Mouse (Mus musculus) G1E (cell line): Measurements from ENCODE around the gene Cd9. TPM values are rescaled to one million over a fixed set of nuclear protein-coding genes. Genes with fewer than 3 reads are reported as not detected.

ENCODE experiments used
- ATAC-seq: 2 replicates; pipeline ENCODE4 v1.8.0; 2016; ENCODE audit warnings: mild to moderate bottlenecking; ENCODE audit not compliant: insufficient number of reproducible peaks, poor library complexity, low FRiP score, severe bottlenecking; ENCODE audit errors: extremely low read depth
- DNase-seq: peaks from one replicate; pipeline ENCODE4 v3.0.0; 2012; ENCODE audit warnings: low spot score
- H3K27me3 ChIP-seq: 2 replicates; pipeline ENCODE4 v1.6.1; 2012; ENCODE audit warnings: mild to moderate bottlenecking, low read length, inconsistent platforms; ENCODE audit not compliant: insufficient read depth
- H3K36me3 ChIP-seq: replicated peaks from 2 replicates; pipeline ENCODE3; 2012; ENCODE audit warnings: mild to moderate bottlenecking, inconsistent platforms
- H3K4me1 ChIP-seq: 2 replicates; pipeline ENCODE4 v1.6.1; 2012; ENCODE audit warnings: low read depth, low read length, inconsistent platforms, mixed read lengths; ENCODE audit not compliant: insufficient read depth
- H3K4me3 ChIP-seq: 2 replicates; pipeline ENCODE4 v1.5.1; 2012; ENCODE audit warnings: low read depth, mild to moderate bottlenecking, inconsistent platforms, low read length, moderate library complexity, mixed read lengths
- H3K9me3 ChIP-seq: replicated peaks from 2 replicates; pipeline ENCODE4 v1.6.1; 2012; ENCODE audit warnings: inconsistent platforms
- CTCF ChIP-seq: IDR thresholded peaks from 2 replicates; pipeline ENCODE4 v1.5.1; 2012; ENCODE audit warnings: low read depth, low read length, inconsistent platforms, mixed read lengths
- GATA1 ChIP-seq: IDR thresholded peaks from 2 replicates; pipeline ENCODE4 v1.6.1; 2012; ENCODE audit warnings: borderline replicate concordance, low read length, inconsistent platforms, mixed read lengths
- GATA2 ChIP-seq: IDR thresholded peaks from 2 replicates; pipeline ENCODE4 v1.6.1; 2012; ENCODE audit warnings: low read depth, low read length, inconsistent platforms, borderline replicate concordance
- POLR2AphosphoS5 ChIP-seq: IDR thresholded peaks from 2 replicates; pipeline ENCODE4 v1.6.1; 2012; ENCODE audit warnings: low read depth, low read length, inconsistent platforms; ENCODE audit not compliant: insufficient replicate concordance
- TAL1 ChIP-seq: conservative IDR thresholded peaks from 2 replicates; pipeline ENCODE4 v1.6.1; 2012; ENCODE audit warnings: low read depth, low read length, inconsistent platforms, mixed read lengths
- polyA plus RNA-seq: library from polyadenylated mRNA; stranded (reverse); fragments of >175 nt; gene quantifications from 2 replicates; pipeline ENCODE4 v1.2.3, GENCODE M21; 2012
- total RNA-seq, 2 experiments: library from RNA; stranded (forward) in 1 of 2; stranded (reverse) in 1 of 2; fragments of 200-1000 nt in 1 of 2; fragments of >200 nt in 1 of 2; fragmentation: Nextera tagmentation in 1 of 2; gene quantifications; 2 replicates each; pipeline ENCODE4 v1.2.3; 2014 to 2017

Gene Cd9
- total and polyA plus RNA-seq, 3 experiments, result not detected

DNA sequence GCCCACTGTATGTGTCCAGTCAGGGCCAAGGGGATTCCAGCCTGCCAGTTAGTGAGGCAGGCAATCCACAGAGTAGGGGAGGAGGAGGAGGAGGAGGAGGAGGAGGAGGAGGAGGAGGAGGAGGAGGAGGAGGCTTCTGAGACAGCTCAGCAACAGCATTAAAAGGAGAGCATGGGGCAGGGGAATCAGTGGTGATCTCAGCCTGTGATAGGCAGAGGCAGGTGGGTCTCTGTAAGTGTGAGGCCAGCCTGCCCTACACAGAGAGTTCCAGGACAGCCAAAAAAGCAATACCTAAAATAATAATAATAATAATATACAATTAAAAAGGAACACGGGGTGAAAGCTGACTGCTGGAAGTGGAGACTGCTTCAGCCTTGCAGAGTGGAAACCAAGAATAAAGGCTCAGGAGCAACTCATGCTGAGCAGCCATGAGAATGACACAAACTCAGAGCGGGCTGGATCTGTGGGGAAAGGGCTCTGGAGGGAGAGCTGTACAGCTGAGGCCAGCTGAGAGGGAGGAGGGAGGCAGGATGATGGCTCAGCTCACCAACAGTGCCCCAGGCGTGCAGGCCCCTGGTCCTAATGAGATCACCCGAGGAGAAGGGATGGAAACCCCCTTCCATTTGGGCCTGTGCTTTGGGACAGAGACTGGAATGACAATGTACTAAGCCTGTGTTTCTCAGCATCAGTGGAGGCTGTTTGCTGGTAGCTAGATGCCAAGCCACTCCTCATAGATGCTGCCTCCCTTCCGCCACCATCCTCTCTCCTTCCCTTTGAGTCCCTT lies 59.7 kb downstream of the Cd9 start:
- ATAC-seq (no peak), DNase-seq (no peak)
- no peak overlapping the region for H3K4me3 ChIP-seq
- H3K4me1 ChIP-seq, result no peaks in the 10 kb centered on the region
- no peaks in the 10 kb centered on the region for H3K27me3 ChIP-seq
- H3K36me3 ChIP-seq, result no peaks in the 10 kb centered on the region
- peaks cover 62% of the 10 kb centered on the region for H3K9me3 ChIP-seq
- TF ChIP-seq GATA2 (no peak), CTCF (no peak), POLR2AphosphoS5 (no peak), GATA1 (no peak), TAL1 (no peak)

GRCm38 (mm10) chr6:125433704-125434447 lies 60.7 kb downstream of the Cd9 start:
- Histone ChIP-seq H3K4me3 (no peak overlapping the region), H3K27me3 (no peaks in the 10 kb centered on the region), H3K36me3 (no peaks in the 10 kb centered on the region), H3K4me1 (no peaks in the 10 kb centered on the region), H3K9me3 (peaks cover 66% of the 10 kb centered on the region)
- no peak for TF ChIP-seq CTCF
- no peak for TF ChIP-seq TAL1
- no peak for TF ChIP-seq POLR2AphosphoS5
- TF ChIP-seq GATA1, result no peak
- TF ChIP-seq GATA2, result no peak
- DNase-seq (no peak), ATAC-seq (no peak)

- ATAC-seq (no peak), DNase-seq (no peak)
- no peak for TF ChIP-seq POLR2AphosphoS5
- TF ChIP-seq GATA2, result no peak
- TF ChIP-seq TAL1, result no peak
- TF ChIP-seq CTCF, result no peak
- TF ChIP-seq GATA1, result no peak
- Histone ChIP-seq H3K4me1 (no peaks in the 10 kb centered on the region), H3K9me3 (peaks cover 63% of the 10 kb centered on the region), H3K4me3 (no peak overlapping the region), H3K36me3 (no peaks in the 10 kb centered on the region), H3K27me3 (no peaks in the 10 kb centered on the region)
Observed at GRCm38 (mm10) chr6:125433257-125433656, 61.3 kb downstream of the Cd9 start.

- H3K4me3 ChIP-seq, result no peak overlapping the region
- no peaks in the 10 kb centered on the region for H3K4me1 ChIP-seq
Observed at GRCm38 (mm10) chr6:125432522-125432921, 62.1 kb downstream of the Cd9 start.

GRCm38 (mm10) chr6:125430982-125431381 lies 63.6 kb downstream of the Cd9 start:
- H3K4me1 ChIP-seq, result no peaks in the 10 kb centered on the region
- ATAC-seq (no peak), DNase-seq (no peak)
- peaks cover 68% of the 10 kb centered on the region for H3K9me3 ChIP-seq
- no peaks in the 10 kb centered on the region for H3K27me3 ChIP-seq
- no peaks in the 10 kb centered on the region for H3K36me3 ChIP-seq
- TF ChIP-seq CTCF, result no peak
- H3K4me3 ChIP-seq, result no peak overlapping the region

More at GRCm38 (mm10) chr6:125432522-125432921, 62.1 kb downstream of the Cd9 start:
- Histone ChIP-seq H3K36me3 (no peaks in the 10 kb centered on the region), H3K9me3 (peaks cover 63% of the 10 kb centered on the region), H3K27me3 (no peaks in the 10 kb centered on the region)
- DNase-seq, result no peak
- TF ChIP-seq CTCF (no peak), GATA2 (no peak), GATA1 (no peak), TAL1 (no peak), POLR2AphosphoS5 (no peak)
- ATAC-seq, result no peak

DNA sequence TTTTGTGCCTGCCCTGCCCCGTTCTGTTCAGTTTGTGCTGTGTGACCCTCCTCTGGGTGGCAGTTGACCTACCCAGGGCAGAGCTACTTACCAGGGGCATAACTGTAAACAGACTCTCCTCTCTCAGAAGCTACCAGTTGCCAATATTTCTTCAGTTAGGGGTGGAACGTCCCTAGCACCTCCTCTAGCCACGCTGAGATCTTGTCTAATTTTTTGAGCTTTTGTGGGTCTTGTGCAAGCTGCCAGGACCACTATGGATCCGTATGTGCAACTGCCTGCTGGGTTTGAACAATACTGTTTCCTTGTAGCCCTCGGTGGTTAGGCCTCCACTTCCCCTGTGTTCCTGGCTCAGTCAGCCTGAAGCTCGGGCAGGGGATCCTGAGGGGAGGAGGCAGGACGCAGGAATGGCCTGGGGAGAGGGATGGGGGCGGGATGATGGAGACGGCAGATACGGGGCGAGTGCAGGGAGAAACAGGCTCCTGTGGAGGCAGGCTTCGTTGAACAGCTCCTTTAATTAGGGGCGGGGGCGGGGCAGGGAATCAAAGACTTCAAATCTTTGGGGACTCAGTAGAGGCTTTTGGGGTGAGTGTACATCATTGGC lies 64.1 kb downstream of the Cd9 start:
- TF ChIP-seq GATA2 (no peak), CTCF (no peak), TAL1 (no peak), GATA1 (no peak), POLR2AphosphoS5 (no peak)
- no peak for ATAC-seq
- Histone ChIP-seq H3K9me3 (peaks cover 67% of the 10 kb centered on the region), H3K27me3 (no peaks in the 10 kb centered on the region), H3K4me3 (no peak overlapping the region), H3K36me3 (no peaks in the 10 kb centered on the region), H3K4me1 (no peaks in the 10 kb centered on the region)
- DNase-seq, result no peak
